Mouse (Mus musculus) kidney, adult 11 months (tissue): ENCODE results near the gene Epha10.

Experiments used
- DNase-seq: peaks from one replicate; pipeline ENCODE4 v3.0.0; 2022

Gene Epha10

DNA sequence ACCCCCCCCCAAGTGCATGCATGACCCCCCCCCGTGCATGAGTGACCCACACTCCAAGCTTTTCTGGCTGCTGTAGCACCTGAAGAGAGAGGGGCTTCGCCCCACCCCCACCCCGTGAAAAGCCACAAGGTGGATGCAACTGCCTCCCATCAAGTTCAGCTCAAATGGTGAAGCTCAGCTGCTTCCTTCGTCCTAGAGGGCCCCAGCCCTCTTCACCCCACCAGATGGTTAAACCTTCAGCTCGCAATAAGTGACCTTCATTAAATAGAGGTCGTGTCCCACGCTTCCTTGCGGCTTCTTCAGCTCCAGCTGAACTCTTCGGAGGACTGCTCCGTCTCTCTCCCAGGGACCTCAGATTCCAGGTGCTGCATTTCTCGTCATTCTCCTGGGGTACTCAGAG is at the start of gene Epha10:
TSS of gene Epha10 (plus strand) at position 301 of the 400 bp plus-strand sequence.
- DNase-seq, result no peak

DNA sequence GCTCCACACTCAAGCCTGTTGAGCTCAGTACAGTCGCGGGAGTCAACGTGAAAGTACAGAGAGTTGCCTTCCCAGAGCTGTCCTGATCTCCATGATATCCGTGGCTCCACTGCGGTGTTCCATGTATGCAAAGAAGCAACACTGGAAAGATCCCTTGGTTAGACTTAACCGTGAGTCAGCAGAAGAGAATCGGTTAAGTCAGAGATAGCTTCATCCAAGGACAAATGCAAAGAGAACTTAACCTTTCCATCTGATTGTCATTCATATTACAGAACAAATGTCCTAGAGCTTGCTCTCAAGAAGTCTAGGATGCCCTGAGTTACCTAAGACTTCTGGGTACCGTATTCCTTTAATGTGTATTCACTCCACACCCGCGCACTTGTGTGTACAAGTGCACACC is 47.9 kb upstream of the Epha10 start:
- no peak for DNase-seq

DNA sequence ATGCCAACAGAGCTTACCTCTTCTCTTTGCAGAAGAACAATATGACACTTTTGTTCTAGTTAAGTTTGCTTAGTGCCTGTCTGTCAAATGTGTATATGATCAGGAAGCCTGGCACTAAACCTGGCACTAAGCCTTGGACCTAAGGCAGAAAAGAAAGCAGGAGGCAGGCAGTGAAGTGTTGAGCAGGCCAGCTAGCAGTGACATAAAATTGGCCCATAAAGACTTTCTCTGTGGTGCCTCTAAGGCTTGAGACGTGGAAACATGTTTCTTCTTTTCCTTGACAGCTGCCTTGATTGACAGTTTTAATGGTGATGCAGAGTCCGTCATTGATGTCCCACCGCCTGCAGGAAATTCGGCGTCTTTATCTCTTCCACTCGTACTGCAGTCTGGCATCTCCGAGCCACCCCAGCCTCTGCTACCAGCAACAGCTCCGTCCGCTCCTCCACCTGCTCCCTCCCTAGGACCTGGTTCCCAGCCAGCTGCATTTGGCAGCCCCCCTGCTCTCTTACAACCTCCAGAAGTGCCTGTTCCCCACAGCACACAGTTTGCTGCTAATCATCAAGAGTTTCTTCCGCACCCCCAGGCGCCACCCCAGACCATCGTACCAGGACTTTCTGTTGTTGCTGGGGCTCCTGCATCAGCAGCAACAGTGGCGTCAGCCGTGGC is 42.5 kb upstream of the Epha10 start:
- no peak for DNase-seq

DNA sequence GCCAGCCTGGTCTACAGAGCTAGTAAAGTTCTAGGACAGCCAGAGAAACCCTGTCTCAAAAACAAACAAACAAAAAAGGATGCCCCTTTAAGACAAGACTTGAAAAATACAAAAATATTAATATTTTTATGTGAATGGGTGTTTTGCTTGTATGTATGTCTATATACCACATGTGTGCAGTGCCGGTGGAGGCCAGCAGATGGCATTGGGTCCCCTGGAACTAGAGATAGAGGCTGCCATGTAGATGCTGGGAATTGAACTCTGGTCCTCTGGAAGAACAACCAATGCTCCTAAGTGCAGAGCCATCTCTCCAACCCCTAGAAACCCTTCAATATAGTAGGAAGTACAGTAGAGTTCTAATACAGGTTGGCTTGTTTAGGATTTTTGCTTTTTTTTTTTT is 39.7 kb upstream of the Epha10 start:
- no peak for DNase-seq

DNA sequence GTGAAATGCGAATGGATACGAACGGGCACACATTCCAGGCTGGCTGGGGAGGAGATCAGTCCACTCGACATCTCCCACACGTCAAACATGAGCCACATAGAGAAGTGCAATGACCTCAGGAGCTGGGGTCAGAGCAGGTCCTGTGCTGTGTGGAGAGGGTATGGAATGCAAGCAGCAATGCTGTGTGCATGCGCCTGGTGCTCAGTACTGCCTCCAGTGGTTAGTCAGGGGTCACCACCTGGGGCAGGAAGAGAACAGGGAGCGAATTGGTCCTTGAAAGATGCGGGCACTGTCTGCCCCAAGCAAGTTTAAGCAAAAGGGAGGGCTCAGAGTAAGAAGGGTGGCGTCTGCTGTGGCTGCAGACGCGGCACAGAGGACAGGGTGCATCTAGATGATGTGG is 37.2 kb upstream of the Epha10 start:
- DNase-seq, result no peak

DNA sequence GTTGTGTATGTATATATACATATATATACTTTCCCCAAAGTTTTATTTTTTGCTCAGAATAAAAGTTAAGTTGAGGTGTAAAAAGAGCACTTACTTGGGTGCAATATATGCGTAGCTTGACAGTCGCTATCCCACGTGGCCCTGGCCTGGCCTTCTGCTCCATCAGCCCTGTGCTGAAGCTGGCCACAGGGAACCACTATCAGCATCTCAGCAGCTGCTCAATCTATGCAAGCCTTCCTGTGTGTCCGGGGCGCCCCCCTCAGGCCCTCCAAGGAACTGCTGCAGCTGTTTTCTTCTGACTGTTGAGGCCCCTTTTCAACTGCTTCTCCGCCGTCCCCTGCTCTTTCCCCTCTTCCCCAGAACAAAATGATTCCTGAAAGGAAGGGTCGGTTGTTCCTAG is 33.1 kb upstream of the Epha10 start:
- DNase-seq, result peak; percentile 74

DNA sequence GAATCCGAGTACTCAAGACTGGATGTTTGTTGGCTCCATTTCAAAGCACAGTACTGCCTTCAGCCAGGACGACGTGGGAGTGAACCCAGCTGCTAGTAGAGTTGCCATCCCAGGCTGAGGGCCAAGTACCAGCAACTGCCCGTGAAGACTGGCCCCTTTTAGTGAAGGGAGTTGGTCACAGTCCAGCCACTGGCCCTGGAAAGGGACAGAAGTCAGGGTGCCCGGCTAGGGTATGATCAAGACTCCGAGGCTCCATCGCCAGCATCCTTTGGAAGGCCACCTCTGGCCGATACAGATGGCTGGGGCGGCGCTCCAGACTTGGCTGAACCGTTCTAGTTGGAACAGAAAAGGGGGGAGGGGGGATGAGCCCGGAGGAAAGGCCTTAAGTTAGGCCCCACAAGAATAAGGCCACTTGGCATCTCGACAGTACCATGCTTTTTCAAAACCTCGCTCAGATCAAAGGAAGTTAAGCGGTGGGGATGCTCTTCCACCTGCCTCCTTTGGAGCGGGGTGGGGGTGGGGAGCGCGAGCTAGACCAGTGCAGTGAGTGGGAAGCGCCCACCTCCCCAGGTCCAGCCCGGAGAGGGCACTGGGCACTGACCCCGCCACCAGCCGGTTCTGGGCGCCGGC is 31.0 kb upstream of the Epha10 start:
- DNase-seq, result peak; percentile 82

DNA sequence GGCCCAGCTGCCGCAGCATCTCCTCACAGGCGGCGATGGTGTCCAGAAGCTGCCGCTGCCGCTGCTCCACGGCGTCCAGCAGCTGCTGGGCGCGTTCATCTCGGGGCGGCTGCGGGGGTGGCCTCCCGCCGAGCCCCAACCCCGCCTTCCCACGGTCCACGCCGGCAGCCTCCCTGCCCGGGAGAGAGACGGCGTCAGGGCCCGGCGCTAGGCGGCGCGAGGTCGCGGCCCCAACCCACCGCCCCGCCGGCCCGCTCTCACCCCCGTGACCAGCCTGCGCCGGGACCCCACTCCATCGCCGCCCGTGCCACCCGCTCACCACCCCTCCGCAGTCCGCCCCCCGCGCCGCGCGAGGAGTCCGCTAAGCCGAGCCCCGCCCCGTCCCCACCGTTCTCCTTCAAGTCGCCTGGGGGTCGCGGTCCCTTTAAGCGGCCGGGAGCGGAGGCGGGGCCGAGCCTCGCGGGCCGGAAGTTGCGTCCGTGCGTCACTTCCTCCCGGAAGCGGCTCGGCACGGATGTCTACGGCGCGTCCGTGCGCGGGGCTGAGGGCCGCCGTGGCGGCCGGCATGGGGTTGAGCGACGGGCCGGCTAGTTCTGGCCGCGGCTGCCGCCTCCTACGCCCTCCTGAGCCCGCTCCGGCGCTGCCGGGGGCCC is 30.3 kb upstream of the Epha10 start, which contains the start of gene Yrdc:
TSS of gene Yrdc (plus strand) at position 419 of the 653 bp plus-strand sequence.
- peak; percentile 93 for DNase-seq

DNA sequence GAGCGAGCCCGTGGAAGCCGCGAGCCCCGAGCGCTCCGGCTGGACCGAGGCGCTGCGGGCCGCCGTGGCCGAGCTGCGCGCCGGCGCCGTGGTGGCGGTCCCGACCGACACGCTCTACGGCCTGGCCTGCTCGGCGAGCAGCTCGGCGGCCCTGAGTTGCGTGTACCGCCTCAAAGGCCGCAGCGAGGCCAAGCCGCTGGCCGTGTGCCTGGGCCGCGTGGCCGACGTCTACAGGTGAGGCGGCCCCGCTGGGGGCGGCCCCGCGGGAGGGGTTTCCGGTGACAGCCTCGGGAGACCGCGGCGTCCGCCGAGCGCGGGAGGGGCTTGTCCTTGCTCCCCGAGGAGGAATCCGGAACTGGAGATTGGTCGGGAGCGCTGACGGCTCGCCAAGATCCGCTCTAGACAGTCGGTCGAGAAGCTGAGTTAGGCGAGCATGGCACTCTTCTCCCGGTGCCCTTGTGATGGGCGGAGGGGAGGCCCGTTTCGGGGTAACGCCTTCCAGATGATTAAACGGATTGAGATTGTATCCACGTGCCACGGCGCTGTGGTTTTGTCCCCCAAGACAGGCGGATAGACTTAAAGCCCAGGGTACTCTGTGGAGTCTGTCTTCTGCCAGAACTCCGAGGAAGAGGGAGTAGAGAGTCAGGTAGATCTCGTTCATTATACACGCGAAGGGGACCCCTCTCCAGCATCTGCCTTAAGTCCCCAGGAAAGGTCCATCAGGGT is 29.6 kb upstream of the Epha10 start, which contains the start of gene 1110065P20Rik:
TSS of gene 1110065P20Rik (minus strand) at position 264 of the 726 bp plus-strand sequence.
- DNase-seq, result peak; percentile 85

DNA sequence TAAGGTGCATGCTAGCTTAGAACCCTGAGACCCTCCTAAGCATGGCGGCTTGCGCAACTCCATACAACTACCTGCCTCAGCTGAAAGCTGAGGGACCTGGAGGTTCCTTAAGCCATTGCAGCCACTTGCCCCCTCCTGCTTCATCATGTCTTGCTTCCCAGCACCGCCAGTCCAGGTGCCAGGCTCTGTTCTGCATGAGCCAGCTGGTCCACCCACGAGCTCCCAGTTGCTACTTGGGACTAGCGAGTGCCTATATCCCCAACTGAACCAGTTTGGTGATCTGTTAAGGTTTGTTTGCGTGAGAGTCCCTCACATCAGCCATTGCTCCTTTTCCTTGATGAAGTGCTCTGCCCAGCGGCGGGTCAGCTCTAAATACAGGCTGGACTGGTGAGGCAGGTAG is 24.4 kb upstream of the Epha10 start:
- DNase-seq, result no peak

DNA sequence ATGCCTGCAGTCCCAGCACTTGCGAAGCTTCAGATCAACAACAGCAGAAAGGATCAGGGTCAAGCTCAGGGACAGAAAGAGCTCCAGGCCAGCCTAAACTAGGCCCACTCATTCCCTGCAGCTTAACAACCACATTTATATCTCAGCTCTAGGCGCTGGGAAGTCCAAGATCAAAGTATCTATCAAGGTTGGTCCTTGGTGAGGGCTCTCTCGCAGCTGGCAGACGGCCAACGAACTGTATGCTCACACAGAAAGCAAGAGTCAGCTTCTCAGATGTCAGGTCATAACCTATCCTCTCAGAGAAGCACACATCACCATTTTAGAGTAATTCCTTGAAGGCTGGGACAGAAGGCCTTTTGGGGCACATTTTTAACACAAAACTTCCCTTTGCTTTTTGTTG is 22.3 kb upstream of the Epha10 start:
- no peak for DNase-seq

DNA sequence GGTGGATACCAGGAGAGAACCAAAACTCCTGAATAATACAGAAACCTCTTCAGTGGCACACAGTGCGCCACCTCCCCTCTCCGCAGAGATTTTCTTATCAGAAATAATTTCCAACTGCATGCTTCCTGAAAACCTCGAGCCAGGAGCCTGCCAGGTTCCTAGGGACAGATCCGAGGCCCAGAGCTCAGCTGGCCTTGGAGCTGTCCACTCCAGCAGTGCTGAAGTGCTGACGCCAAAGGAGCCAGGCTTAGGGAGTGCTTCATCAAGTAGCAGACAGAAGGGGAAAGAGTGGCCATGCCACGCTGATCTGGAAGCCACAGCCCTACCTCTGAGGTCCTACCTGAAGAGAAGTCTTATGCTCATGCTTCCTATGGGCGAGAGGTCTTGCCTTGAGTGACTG is 20.3 kb upstream of the Epha10 start:
- DNase-seq, result peak; percentile 31

DNA sequence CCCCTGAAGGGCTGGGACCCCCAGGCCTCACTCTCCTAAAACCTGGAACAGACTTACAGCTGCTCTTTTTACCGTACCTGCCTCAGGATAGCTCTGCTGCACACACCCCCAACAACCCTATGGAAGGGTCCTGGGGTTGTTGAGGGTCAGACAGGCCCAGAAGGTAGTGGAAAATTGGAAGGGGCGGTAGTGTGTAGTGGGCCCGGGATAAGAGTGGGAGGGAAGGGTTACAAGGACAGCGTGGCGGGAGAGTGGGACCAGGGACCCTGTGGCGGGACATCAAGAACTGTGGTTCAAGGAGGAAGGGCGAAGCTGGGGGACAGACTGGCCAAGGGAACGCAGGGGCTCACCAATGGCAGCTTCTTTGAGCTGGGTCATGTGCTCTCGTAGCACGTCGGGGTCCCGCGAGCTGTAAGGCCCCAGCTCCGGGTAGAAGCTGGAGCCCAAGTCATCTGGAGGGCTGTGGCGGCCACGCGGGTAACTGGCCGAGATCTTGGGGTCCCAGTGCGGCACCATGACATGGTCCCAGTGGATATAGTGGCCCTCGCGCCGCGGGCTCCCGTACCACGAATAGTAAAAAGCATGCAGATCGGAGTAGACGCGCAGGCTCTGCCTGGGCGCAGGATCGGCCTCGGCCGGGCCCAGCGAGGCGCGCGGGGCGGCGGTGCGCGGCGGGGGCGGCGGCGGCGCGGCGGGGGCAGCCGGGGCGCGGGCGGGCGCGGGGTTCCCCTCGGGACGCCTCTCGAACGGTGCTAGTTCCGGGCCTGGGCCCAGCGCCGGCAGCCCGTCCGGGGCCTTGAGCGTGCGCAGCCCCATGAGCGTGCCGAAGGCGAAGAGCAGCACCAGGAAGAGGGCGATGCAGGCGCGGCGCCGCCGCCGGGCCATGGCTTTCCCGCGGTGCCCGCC is 19.2 kb upstream of the Epha10 start, which contains the start of gene Maneal:
TSS of gene Maneal (minus strand) at position 889 of the 906 bp plus-strand sequence.
- DNase-seq, result no peak

DNA sequence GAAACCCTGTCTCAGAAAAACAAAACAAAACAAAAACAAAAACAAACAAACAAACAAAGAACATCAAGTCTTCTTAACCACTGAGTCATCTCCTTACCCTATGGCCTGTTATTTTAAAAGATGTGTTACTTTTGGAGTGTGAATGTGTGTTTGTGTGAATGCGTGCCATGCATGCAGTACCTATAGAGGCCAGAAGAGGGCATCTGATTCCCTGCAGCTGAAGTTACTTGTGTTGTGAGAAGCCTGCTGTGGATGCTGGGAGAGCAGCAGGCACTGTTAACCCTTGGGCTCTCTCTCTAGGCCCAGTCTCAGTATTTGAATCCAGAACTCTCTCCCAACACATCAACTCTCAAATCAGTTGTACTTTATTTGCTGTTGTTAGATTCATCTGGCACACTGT is 8.0 kb upstream of the Epha10 start:
- DNase-seq, result no peak

DNA sequence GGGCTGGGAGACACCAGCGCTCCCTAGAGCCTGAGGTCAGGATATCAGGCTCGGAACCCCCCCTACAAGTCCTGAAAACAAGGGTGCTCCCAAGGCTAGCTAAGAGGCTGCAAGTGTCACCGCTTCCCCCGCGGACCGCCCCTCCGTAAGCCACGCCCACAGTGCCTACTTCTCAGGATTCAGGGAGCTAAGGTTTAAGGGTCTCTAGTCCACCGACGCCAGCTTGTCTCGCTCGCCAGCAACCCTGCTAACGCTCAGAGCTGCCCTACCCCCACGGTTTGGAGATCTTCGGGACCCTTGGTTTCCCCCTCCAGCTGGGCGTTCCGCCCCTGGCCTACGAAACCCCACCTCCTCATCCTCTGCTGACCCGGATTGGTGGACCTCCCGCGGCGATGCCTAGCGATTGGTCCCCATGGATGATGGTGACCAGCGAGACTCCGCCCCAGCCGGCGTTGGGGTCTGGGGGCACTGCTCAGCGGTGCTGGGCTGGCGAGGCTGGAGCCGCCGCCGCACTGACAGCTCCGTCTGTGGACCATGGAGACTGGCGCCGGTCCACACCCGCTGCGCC is 726 bp downstream of the Epha10 start:
- DNase-seq, result no peak

DNA sequence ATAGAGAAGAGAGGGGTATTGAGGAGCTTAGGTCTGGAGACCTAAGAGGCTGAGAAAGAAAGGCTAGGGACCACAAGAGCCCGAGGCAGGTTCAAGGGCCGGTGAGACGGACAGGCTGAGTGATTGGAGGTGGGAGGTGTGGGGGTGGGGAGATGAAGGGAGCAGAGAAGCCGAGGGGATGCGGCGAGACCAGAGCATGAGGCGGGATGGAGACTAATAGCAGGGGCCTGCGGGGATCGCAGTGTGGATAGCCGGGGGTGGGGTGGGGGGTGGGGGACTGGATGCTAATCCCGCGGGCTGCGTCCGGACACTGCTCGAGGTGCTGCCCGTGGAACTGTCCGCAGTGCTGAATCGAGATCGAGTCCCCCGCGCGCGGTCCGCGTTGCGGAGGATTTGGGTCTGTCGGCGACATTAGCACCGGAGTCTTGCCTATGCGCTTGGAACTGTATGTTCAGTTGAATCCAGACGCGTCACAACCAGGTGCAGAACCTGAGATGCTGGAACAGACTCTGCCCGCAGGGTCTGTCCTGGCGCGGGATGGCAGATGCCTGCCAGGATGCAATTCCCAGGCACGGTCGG is 1.5 kb downstream of the Epha10 start:
- no peak for DNase-seq

DNA sequence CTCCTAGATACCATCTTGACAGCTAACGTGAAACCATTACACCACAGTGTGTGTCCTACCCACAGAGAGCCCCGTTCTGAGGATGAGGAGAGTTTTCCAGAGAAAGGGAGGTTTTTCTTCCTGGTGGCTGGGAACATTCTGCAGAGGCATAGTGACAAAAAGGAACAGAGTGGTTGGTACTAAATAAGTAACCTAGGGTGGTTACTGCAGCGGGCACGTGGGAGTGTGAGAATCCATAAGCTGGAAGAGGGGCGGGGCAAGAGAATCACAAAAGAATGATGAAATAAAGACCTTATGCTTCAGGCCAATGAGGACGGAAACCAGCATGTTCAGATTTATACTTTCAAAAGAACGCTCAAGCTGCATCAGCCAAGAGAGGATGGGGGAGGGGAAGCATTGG is 8.0 kb downstream of the Epha10 start:
- DNase-seq, result no peak

DNA sequence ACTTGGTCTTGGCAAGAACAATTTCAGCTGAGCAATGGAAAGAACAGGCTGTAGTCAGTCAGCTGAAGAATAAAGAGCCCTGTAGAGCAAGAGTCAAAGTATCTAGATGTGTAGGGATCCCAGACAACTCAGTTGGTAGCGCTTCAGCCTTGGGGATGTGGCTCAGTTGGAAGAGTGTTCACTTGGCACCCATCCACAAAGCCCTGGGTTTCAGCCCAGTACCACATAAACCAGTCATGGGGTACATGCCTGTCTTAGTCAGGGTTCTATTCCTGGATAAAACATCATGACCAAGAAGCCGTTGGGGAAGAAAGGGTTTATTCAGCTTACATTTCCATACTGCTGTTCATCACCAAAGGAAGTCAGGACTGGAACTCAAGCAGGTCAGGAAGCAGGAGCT is 9.2 kb downstream of the Epha10 start:
- DNase-seq, result no peak

DNA sequence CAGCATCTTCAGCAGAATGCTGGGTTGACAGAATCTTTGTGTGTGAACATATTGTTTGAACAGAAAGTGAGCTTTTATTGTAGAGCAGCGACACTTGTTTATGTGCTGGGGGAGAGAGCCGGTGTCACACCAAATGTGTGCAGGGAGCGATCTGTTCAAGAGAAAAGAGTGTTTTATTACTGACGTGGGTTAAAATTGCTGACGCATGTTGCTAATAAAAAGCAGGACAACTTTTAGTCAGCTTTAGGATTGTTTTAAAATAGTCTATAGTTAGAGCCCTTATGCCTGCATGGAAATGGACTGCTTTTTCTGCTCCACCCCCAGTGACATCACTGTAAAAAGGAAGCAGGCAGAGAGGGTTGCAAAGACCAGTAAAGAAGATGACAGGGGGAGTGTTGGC is 10.1 kb downstream of the Epha10 start:
- no peak for DNase-seq

DNA sequence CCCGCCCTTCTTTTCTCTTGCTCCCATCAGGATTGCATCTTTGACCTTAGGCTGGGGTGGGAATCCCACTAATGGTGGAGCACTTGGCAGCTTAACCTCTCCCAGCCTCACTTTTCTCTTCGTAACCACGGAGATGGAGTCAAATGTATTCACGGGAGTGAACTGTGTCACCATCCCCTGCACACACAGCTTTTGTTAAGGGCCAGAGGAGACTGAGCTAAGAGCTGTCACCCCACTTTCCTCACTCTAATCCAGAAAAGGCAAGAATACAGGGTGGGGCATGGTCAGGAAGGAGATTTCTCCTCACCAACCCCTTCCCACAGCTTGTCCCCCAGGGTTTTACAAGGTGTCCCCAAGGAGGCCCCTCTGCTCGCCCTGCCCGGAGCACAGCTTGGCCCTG is 13.1 kb downstream of the Epha10 start:
- DNase-seq, result no peak
